Mouse (Mus musculus) embryonic fibroblast, embryonic 13.5 days (primary cell): ENCODE measurements around the gene Dyx1c1.

Experiments used
- CTCF ChIP-seq: IDR thresholded peaks from 2 replicates; pipeline ENCODE4 v1.5.1; 2011; ENCODE audit warnings: mild to moderate bottlenecking, control low read depth, low read length, moderate library complexity, borderline replicate concordance; ENCODE audit not compliant: insufficient read depth
- POLR2A ChIP-seq: IDR thresholded peaks from 2 replicates; pipeline ENCODE4 v1.6.1; 2011; ENCODE audit warnings: low read depth, mild to moderate bottlenecking, control low read depth, low read length, moderate library complexity

GRCm38 (mm10) chr9:72985250-72986220 lies 26.9 kb downstream of the Dyx1c1 start, which contains the start of the genes Ccpg1os and Ccpg1:
- no peak for TF ChIP-seq CTCF
- TF ChIP-seq POLR2A: peak; percentile 42
